Mouse (Mus musculus): ENCODE data around the gene Slc35a1.
"Not testable (repeated sequence)": the region's sequence is repeated elsewhere in the genome, so short reads cannot be mapped to it uniquely, and the experiment has no call there.

Slc35a1 gene

GRCm38 (mm10) chr4:34686874-34687567 lies at the start of gene Slc35a1:
Slc35a1 (minus strand) TSS chr4:34687438.
- peak; percentile 90 to 94 for DNase-seq (ENCODE audit: low spot score in 2 of 2)

DNA sequence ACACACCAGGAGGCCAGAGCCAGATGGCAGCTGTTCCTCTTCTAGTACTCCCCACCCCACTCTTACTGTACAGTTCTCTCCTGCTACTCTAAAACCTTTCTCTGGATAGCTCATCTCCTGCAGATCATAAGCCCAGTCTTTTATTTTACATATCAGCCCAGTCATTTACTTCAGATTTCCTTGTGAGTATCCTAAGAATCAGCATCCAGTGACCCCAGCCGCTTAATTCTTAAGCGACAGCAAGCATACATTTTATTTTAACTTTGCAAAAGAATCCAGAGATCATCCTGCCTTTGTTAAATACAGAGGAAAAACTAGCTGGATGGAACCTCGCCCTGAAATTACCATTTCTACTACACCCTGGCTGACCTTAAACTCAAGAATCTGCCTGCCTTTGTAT lies 47.2 kb upstream of the Slc35a1 start:
- no peak for DNase-seq (ENCODE audit: low spot score in 2 of 2)

DNA sequence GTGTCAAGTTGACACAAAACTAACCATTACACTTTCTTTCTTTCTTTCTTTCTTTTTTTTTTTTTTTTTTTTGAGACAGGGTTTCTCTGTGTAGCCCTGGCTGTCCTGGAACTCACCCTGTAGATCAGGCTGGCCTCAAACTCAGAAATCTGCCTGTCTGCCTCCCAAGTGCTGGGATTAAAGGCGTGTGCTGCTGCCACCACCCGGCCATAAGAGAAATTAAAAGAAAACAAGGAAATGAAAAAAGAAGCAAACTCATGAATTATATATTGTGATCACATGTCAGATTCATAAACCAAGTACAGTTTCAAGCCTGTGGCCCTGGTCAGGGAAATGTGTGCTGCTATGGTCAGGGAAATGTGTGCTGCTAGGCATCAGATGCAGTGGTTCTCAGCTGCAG lies 46.2 kb upstream of the Slc35a1 start:
- not testable (repeated sequence) for DNase-seq (ENCODE audit: low spot score in 2 of 2)

DNA sequence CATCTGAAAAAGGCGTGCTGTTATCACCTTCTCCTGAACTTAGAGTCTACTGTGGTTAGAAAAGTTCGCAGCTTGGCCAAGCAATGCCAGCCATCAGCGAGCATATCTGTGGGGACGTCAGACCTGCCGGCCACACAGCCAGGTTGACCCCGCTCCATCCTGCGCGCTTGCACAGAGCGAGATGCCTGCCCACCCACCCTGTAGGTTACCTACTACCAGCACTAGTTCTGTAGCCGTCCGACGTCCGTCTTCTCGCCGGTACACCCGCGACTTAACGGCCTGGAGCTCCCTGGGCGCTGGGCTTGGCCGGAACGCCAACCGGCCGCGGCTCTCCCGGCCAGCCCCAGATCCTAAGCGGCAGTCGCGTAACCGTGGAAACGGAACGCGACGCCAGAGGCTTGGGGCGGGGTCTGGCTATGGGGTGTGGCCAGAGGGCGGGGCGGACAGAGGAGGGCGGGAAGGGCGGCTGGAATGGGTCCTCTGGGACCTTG lies 42.7 kb upstream of the Slc35a1 start, which contains the start of gene Cfap206:
TSS of gene Cfap206 (minus strand) at position 356 of the 491 bp plus-strand sequence.
- peak in 1 of 2 experiments; percentile 15 for DNase-seq (ENCODE audit: low spot score in 2 of 2)

GRCm38 (mm10) chr4:34725710-34726109 lies 38.5 kb upstream of the Slc35a1 start:
- DNase-seq (ENCODE audit: low spot score in 2 of 2) = not testable (repeated sequence)

DNA sequence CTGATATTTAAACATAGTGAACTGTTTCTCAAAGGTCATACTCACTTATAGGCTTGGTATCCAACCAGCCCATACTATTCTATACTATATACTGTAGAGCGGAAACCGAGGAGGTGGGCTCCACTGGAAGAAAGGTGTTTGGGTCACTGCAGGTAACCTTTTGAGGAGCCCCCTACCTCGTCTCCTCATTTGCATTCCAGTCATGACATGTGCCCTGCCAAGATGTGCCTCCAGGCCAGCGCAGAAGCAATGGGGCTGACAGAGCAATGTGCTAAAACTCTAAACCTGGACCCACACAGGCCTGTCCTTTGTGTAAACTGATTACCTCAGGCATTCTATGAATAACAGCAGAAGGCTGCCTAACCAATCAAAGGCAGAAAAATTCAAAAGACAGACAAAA lies 37.1 kb upstream of the Slc35a1 start:
- no peak for DNase-seq (ENCODE audit: low spot score in 2 of 2)

DNA sequence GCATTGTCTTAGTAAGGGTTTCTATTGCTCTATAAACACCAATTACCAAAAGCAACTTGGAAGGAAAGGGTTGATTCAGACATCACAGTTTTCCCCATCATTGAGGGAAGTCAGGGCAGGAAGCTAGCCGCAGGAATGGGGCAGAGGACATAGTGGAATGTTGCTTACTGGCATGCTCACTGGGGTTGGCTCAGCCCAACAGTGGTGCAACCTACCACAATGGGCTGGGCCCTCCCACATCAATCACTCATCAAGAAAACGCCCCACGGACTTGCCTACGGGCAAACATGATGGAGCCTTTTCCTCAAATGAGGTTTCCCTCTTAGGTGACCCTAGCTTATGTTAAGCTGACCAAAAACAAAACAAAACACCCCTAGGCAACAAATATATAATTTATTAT lies 35.9 kb upstream of the Slc35a1 start:
- DNase-seq (ENCODE audit: low spot score in 2 of 2) = no peak

- DNase-seq (ENCODE audit: low spot score in 2 of 2) = no peak
These were observed 33.1 kb upstream of the Slc35a1 start for GRCm38 (mm10) chr4:34720127-34720895.

GRCm38 (mm10) chr4:34719421-34719820 lies 32.2 kb upstream of the Slc35a1 start:
- DNase-seq (ENCODE audit: low spot score in 2 of 2) = no peak

GRCm38 (mm10) chr4:34715062-34715461 lies 27.8 kb upstream of the Slc35a1 start:
- DNase-seq (ENCODE audit: low spot score in 2 of 2) = no peak

DNA sequence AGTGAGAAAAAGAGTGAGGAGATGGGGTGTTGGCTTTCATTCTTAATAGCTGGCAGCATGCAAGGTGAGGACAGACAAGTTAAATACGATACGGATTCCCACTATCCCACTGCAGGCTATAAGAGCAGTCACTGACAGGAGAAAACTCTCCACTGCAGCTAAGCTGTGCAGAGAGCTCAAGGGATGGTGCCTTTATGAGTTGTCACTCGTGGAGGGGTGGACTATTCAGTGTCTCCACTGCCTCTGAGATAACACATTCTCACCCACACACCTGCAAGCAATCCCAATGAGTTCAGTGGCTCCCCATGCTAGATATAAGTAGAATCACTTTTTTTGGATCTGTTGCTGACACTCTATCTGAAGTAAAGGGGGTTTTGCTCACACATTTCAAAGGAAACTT lies 20.9 kb upstream of the Slc35a1 start:
- no peak for DNase-seq (ENCODE audit: low spot score in 2 of 2)

GRCm38 (mm10) chr4:34707248-34707647 lies 20.0 kb upstream of the Slc35a1 start:
- no peak for DNase-seq (ENCODE audit: low spot score in 2 of 2)

DNA sequence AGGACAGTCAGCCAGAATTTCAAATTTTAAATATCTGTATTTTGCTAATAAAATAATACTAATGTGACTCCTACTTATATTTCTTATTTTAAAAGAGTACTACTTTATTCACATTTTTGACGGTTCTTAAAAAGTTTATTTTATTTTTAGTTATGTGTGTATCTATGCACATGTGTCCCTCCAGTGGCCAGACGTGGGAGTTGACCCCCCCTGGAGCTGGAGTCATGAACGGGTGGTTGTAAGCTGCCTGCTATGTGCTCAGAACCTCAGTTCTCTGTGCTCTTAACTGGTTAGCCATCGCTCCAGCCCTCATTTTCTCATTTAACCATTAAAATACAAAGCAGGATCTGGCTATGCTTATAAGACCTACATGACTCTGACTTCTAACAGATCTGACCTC lies 15.8 kb upstream of the Slc35a1 start:
- no peak for DNase-seq (ENCODE audit: low spot score in 2 of 2)

DNA sequence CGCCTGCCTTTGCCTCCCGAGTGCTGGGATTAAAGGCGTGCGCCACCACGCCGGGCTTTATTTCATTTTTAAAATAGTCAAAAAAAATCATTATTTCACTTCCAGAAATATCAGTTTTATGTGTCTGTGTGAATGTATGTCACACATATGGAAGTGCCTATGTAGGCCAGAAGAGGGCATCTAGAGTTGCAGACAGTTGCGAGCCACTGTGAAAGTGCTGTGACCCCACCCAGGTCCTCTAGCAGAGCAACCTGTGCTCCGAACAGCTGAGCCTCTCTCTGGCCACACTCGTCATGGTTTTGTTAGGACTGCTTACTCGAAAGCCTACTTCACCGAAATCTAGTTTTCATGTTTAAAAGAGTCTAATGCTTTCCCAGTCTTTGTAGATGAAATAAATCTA lies 15.0 kb upstream of the Slc35a1 start:
- no peak for DNase-seq (ENCODE audit: low spot score in 2 of 2)

DNA sequence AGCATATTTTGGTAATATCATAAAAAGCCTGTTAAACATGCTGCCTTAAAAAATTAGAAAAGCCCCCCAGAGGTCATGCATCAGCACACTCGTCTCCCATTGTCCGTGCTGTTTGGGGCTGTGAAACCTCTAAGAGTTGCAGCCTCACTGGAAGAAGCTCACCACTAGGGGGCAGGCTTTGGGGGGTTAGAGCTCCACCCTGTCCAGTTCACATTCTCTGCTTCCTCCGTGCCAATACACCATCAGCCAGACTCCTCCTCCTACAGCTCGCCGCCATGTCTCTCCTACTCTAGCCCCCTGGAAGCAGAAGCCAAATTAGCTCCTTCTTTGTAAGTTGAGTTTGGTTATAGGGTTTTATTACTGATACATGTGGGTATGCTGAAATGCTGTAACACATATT lies 14.3 kb upstream of the Slc35a1 start:
- DNase-seq (ENCODE audit: low spot score in 2 of 2) = no peak

DNA sequence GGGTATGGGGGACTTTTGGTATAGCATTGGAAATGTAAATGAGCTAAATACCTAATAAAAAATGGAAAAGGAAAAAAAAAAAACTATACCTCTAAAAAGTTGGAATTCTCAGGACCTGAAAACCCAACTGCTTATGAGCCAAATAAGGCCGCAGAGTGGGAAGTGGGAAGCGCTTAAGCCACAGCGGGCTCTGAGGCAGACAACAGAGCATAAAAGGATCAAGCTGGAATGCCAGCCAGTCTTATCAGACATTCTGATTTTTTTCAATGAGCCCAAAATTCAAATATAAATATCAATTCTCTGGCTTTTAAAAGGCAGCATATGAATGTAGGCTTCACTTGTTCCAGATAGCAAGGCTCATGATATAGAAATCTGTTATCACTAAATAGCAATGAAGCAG lies 783 bp upstream of the Slc35a1 start:
- no peak for DNase-seq (ENCODE audit: low spot score in 2 of 2)

DNA sequence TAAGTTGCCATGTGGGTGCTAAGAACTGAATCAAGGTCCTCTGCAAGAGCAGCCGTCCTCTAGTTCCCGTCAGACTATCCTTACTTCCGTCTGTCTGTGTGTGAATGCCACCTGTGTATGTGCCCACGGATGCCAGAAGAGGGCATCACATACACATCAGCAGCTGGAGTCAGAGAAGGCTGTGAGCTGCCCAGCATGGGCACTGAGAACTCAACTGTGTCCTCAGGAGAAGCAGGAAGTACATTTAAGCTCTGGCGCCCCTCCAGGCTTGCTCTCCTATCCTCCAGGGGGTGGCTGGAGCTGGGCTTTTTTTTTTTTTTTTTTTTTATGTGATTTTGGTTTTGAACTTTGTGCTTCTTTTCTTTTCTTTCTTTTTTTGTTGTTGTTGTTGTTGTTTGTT lies 6.7 kb downstream of the Slc35a1 start:
- DNase-seq (ENCODE audit: low spot score in 2 of 2) = no peak

- DNase-seq (ENCODE audit: low spot score in 2 of 2) = no peak
These were observed 13.5 kb downstream of the Slc35a1 start for GRCm38 (mm10) chr4:34673721-34674120.

- no peak for DNase-seq (ENCODE audit: low spot score in 2 of 2)
These were observed 19.3 kb downstream of the Slc35a1 start for GRCm38 (mm10) chr4:34667923-34668322.

DNA sequence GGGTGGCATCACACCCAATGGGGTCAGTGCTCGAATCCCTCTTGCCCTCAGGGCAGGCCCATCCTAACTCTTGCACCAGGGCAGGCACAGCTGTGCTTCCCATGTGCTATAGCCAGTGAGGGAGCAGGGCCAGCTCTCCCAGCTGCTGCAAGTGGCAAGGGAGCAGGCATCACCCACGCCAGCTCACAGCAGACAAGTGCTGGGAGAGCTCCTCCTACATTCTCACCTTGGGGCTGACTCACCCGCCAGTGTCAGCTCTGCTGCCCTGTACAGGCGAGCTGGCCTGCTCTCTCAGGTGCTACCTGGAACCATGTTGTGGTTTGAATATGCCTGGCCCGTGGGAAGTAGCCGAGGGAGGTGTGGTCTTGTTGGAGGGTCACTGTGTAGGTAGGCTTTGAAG lies 25.3 kb downstream of the Slc35a1 start:
- peak; percentile 43 to 48 for DNase-seq (ENCODE audit: low spot score in 2 of 2)

DNA sequence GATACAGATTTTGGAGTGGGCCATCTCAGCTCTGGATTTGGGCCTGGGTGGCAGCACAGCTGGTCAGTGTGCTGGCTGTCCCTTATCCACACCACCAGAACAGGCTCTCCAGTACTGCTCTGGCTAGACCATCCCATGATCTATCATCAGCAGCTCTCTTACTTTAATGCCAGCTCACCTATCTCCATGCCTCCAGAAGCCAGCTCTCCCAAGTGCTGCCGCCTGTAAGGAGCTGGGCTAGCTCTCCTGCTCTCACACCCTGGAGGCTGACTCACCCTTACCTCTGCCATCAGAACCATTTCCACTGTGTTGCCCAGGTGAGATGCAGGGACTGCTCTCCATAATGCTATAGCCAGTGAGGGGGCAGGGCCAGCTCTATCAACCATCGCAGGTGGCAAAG lies 25.7 kb downstream of the Slc35a1 start:
- no peak for DNase-seq (ENCODE audit: low spot score in 2 of 2)

- no peak for DNase-seq (ENCODE audit: low spot score in 2 of 2)
These were observed 28.2 kb downstream of the Slc35a1 start for GRCm38 (mm10) chr4:34659012-34659411.

DNA sequence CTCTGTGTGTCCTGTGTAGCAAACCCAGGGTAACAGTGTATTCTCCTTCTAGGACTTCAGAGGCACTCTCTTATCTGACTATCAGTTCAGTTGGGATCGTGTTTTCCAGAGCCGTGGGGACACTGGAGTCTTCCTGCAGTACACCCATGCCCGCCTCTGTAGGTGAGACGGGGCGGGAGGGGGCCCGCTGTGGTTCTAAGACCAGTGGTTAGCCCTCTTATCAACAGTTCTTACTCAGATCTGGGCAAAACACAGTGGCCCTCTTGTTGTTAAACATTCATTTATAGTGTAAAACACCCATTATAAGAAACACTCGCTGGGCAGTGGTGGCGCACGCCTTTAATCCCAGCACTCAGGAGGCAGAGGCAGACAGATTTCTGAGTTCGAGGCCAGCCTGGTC lies 31.1 kb downstream of the Slc35a1 start:
- no peak for DNase-seq (ENCODE audit: low spot score in 2 of 2)

Measured in left cerebral cortex, adult 9 months (tissue).